Mouse (Mus musculus): ENCODE measurements at regions not wholly inside any gene's neighbourhood (a gene's known extent, or its start where the extent isn't known, plus 50 kb on each side); places are given as distances from the start of the nearest gene placed in this dataset.

DNA sequence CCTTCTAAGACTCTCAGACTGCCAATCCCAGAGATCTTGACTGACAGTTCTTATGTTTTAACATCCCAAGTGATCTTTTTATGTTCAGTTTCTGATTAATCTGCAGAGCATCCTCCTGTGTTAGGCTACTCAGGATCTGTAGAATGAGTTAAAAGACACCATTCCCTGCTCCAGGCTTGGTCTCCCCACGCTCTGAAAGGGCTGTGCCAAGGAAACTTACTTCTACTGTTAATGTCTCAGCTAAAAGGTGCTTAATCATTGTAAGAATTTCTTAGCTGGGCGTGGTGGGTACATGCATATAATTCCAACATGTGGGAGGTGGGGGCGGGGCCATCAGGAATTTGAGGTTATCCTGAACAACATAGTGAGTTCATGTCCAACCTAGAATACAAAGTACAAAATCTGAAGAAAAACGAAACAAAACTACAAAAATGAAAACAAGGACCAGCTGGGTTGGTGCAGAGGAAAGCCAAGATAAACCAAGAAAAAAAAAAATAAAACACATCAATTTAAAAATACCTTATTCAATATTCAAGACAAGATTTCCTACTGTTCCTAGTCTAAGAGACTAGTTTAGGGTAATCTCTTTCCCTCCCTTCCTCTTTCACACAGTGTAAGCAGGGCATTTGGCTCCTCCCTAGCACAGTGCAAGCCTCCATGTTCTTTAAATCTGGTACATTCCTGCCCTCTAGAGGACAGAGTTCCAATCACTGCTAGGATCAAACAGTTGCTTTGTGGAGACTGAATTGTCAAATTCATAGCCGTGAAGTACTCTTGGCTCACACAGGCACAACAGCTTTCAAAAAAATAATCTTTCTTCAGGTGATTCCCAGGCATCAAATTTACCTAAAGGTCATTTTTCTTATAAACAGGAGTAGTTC is 286.9 kb upstream of the Actbl2 start:
- Histone ChIP-seq H3K4me3 (replicated peaks in 1 of 3; ENCODE audit: low read depth in 2 of 3, low read length in 2 of 3, poor library complexity in 1 of 3) (no peak overlapping the region), H3K4me2 (ENCODE audit: insufficient read depth, low read depth, poor library complexity, severe bottlenecking) (peak overlapping the region; percentile 34; the same call in 1 of the 2 replicates), H3K9me3 (replicated peaks; ENCODE audit: low read length) (peaks cover 6% of the 10 kb centered on the region), H3K27me3 (replicated peaks) (no peaks in the 10 kb centered on the region), H3K9ac (ENCODE audit: insufficient read depth, low read depth) (peak overlapping the region; percentile 27; the same call in 1 of the 2 replicates), H3K4me1 (ENCODE audit: control insufficient read depth in 1 of 2, insufficient read depth in 2 of 2) (peaks cover 4 to 24% of the 10 kb centered on the region in 2 experiments; a peak in 2 of 4 replicates), H3K27ac (ENCODE audit: insufficient read depth, low read depth) (no peak overlapping the region), H3K36me3 (replicated peaks in 1 of 2; ENCODE audit: control insufficient read depth in 1 of 2, insufficient read depth in 1 of 2, low read length in 1 of 2) (no peaks in the 10 kb centered on the region), H3K79me2 (replicated peaks; ENCODE audit: control insufficient read depth, extremely low read depth, insufficient read depth, poor library complexity, severe bottlenecking) (no peaks in the 10 kb centered on the region)
- TF ChIP-seq MYC (IDR thresholded peaks at IDR 0.05; ENCODE audit: low read depth, low read length) (no peak; the same call in 1 of the 2 replicates), MAZ (IDR thresholded peaks at IDR 0.05; ENCODE audit: low read depth, low read length) (no peak; the same call in 1 of the 2 replicates), SMC3 (IDR thresholded peaks at IDR 0.05; ENCODE audit: low read depth, low read length) (peak; percentile 90), NELFE (IDR thresholded peaks at IDR 0.05; ENCODE audit: low read depth, low read length) (no peak), TCF12 (IDR thresholded peaks at IDR 0.05; ENCODE audit: low read depth, low read length) (0 out of 2 replicates have a peak, but pooled peaks have one; percentile 32), CHD2 (IDR thresholded peaks at IDR 0.05; ENCODE audit: low read length) (no peak), GABPA (IDR thresholded peaks at IDR 0.05; ENCODE audit: insufficient replicate concordance, low read depth, low read length) (no peak), EP300 (IDR thresholded peaks at IDR 0.05; ENCODE audit: low read length) (no peak; the same call in 1 of the 2 replicates), ZKSCAN1 (IDR thresholded peaks at IDR 0.05; ENCODE audit: borderline replicate concordance, low read depth, low read length) (no peak), USF2 (conservative IDR thresholded peaks at IDR 0.05; ENCODE audit: low read depth, low read length) (no peak), ZC3H11A (IDR thresholded peaks at IDR 0.05; ENCODE audit: low read depth, low read length) (peak; percentile 29), BHLHE40 (IDR thresholded peaks at IDR 0.05; ENCODE audit: low read depth, low read length) (no peak), ZMIZ1 (IDR thresholded peaks at IDR 0.05; ENCODE audit: low read depth, low read length) (no peak), POLR2A (IDR thresholded peaks at IDR 0.05; ENCODE audit: low read depth, low read length) (no peak), JUND (conservative IDR thresholded peaks at IDR 0.05; ENCODE audit: low read depth, low read length) (no peak), ETS1 (conservative IDR thresholded peaks at IDR 0.05; ENCODE audit: low read depth, low read length) (0 out of 2 replicates have a peak, but pooled peaks have one; percentile 8), USF1 (IDR thresholded peaks at IDR 0.05; ENCODE audit: low read depth, low read length) (no peak), ELF1 (IDR thresholded peaks at IDR 0.05; ENCODE audit: low read depth, low read length) (peak; percentile 49; the same call in 1 of the 2 replicates), UBTF (IDR thresholded peaks at IDR 0.05; ENCODE audit: low read depth, low read length) (no peak), ZNF384 (IDR thresholded peaks at IDR 0.05; ENCODE audit: low read depth, low read length) (0 out of 2 replicates have a peak, but pooled peaks have one; percentile 30), RCOR1 (conservative IDR thresholded peaks at IDR 0.05; ENCODE audit: low read depth, low read length) (no peak), SIN3A (IDR thresholded peaks at IDR 0.05; ENCODE audit: low read length) (no peak), NRF1 (IDR thresholded peaks at IDR 0.05; ENCODE audit: low read depth, low read length) (no peak), CTCF (conservative IDR thresholded peaks at IDR 0.05 in 1 of 2, IDR thresholded peaks at IDR 0.05 in 1 of 2; ENCODE audit: low read depth in 2 of 2, low read length in 2 of 2) (peak; percentile 37 to 90; a peak in 3 of 4 replicates), MAFK (IDR thresholded peaks at IDR 0.05; ENCODE audit: insufficient replicate concordance, low read length) (no peak), MEF2A (IDR thresholded peaks at IDR 0.05; ENCODE audit: borderline replicate concordance, low read depth, low read length) (no peak), IRF4 (IDR thresholded peaks at IDR 0.05; ENCODE audit: low read depth, low read length) (peak; percentile 62; the same call in 1 of the 2 replicates), TBP (conservative IDR thresholded peaks at IDR 0.05; ENCODE audit: low read depth, low read length) (no peak), MAX (IDR thresholded peaks at IDR 0.05; ENCODE audit: low read length) (no peak), RAD21 (IDR thresholded peaks at IDR 0.05; ENCODE audit: low read depth, low read length) (peak; percentile 96), MXI1 (IDR thresholded peaks at IDR 0.05; ENCODE audit: low read depth, low read length) (no peak), CHD1 (IDR thresholded peaks at IDR 0.05; ENCODE audit: low read depth, low read length) (no peak), HCFC1 (IDR thresholded peaks at IDR 0.05; ENCODE audit: low read depth, low read length) (no peak), E2F4 (IDR thresholded peaks at IDR 0.05; ENCODE audit: insufficient replicate concordance, low read depth, low read length) (0 out of 2 replicates have a peak, but pooled peaks have one; percentile 9), KAT2A (IDR thresholded peaks at IDR 0.05; ENCODE audit: insufficient replicate concordance, low read length) (no peak), POLR2AphosphoS2 (IDR thresholded peaks at IDR 0.05; ENCODE audit: low read depth, low read length) (no peak), PAX5 (IDR thresholded peaks at IDR 0.05; ENCODE audit: low read length) (no peak), JUN (IDR thresholded peaks at IDR 0.05; ENCODE audit: insufficient read depth, low read depth, low read length) (no peak)
- in situ Hi-C loops (cut with MboI; ENCODE audit: low pct_ligation_motif_present, low pct_unique_long_range_greater_than_20kb, low sequenced_read_pairs) (loop anchor here (5.0 to 25.0 kb wide), 3 partner anchors 267 to 571 kb away; partner anchors contain the start of gene Plk2), dilution Hi-C loops (cut with MboI; ENCODE audit: extremely low pct_ligation_motif_present, extremely low pct_unique_long_range_greater_than_20kb, low sequenced_read_pairs) (no loop called here)
- DNase-seq (ENCODE audit: extremely low read depth) = peak; percentile 85

Measured in CH12.LX (cell line).